Mouse (Mus musculus) liver, embryonic 13.5 days (tissue): ENCODE measurements around the gene Klf3. TPM values are rescaled to one million over a fixed set of nuclear protein-coding genes. Genes with fewer than 3 reads are reported as not detected.
"Not testable (repeated sequence)": the region's sequence is repeated elsewhere in the genome, so short reads cannot be mapped to it uniquely, and the experiment has no call there.

Experiments
- ATAC-seq: fragments of 200-750 bp; cut with Nextera tagmentation; 2 replicates; pipeline ENCODE4 v1.8.0; 2017; ENCODE audit warnings: low read depth, mild to moderate bottlenecking, moderate number of reproducible peaks, moderate library complexity
- DNase-seq: peaks from one replicate; pipeline ENCODE4 v3.0.0; 2022
- H3K27ac ChIP-seq: fragments of 300-500 bp; sonication (generic); 2 replicates; pipeline ENCODE4 v1.5.1; 2015; ENCODE audit warnings: moderate library complexity, mild to moderate bottlenecking, inconsistent platforms
- H3K27me3 ChIP-seq: fragments of 300-500 bp; sonication (generic); 2 replicates; pipeline ENCODE4 v1.6.1; 2015; ENCODE audit warnings: mild to moderate bottlenecking, inconsistent platforms
- H3K36me3 ChIP-seq: fragments of 300-500 bp; sonication (generic); 2 replicates; pipeline ENCODE4 v1.6.1; 2015; ENCODE audit warnings: mild to moderate bottlenecking, inconsistent platforms
- H3K4me1 ChIP-seq: fragments of 300-500 bp; sonication (generic); replicated peaks from 2 replicates; pipeline ENCODE4 v1.6.1; 2015; ENCODE audit warnings: inconsistent platforms
- H3K4me2 ChIP-seq: fragments of 300-500 bp; sonication (generic); 2 replicates; pipeline ENCODE4 v1.6.1; 2015; ENCODE audit warnings: inconsistent platforms, mild to moderate bottlenecking, moderate library complexity
- H3K4me3 ChIP-seq: fragments of 300-500 bp; sonication (generic); replicated peaks from 2 replicates; pipeline ENCODE4 v1.5.1; 2015; ENCODE audit warnings: mild to moderate bottlenecking, inconsistent platforms
- H3K9ac ChIP-seq: fragments of 300-500 bp; sonication (generic); 2 replicates; pipeline ENCODE4 v1.6.1; 2015; ENCODE audit warnings: mild to moderate bottlenecking, inconsistent platforms
- H3K9me3 ChIP-seq: fragments of 300-500 bp; sonication (generic); replicated peaks from 2 replicates; pipeline ENCODE4 v1.6.1; 2016; ENCODE audit warnings: inconsistent platforms
- WGBS: fragments of 180-500 bp; shearing (Covaris S2); methylation state at CpG from one replicate; pipeline ENCODE4 v1.1.7; 2015; ENCODE audit not compliant: insufficient replicate concordance; 5-methylcytosine and 5-hydroxymethylcytosine counted together
- polyA plus RNA-seq: library from polyadenylated mRNA; unstranded; fragments of >200 nt; fragmentation: Nextera tagmentation; extraction: Ambion mirVana; gene quantifications from 2 replicates; pipeline ENCODE4 v1.2.1, GENCODE M21; 2015

The Klf3 gene
- polyA plus RNA-seq, 1 experiment from 2014 or later, result 73.2 TPM

GRCm38 (mm10) chr5:64879241-64879640 lies 76.1 kb downstream of the Klf3 start:
- Histone ChIP-seq H3K4me1 (peaks cover 21% of the 10 kb centered on the region), H3K4me2 (no peak overlapping the region), H3K4me3 (no peak overlapping the region), H3K9ac (no peak overlapping the region), H3K27me3 (no peaks in the 10 kb centered on the region), H3K9me3 (no peaks in the 10 kb centered on the region), H3K36me3 (no peaks in the 10 kb centered on the region), H3K27ac (peak overlapping the region; percentile 54; the same call in 1 of the 2 replicates)
- ATAC-seq, result peak; percentile 53
- 40% methylated on average over 3 of the region's 3 CpGs for WGBS
- DNase-seq, result no peak

- H3K4me1 ChIP-seq, result peaks cover 24% of the 10 kb centered on the region
- H3K9ac ChIP-seq, H3K36me3 ChIP-seq, H3K27ac ChIP-seq, DNase-seq, H3K4me3 ChIP-seq, H3K4me2 ChIP-seq, H3K9me3 ChIP-seq, ATAC-seq, H3K27me3 ChIP-seq: not testable (repeated sequence)
- 83% methylated on average over 8 of the region's 10 CpGs for WGBS
Observed at GRCm38 (mm10) chr5:64881559-64881958, 78.4 kb downstream of the Klf3 start.

- not testable (repeated sequence) for H3K27me3 ChIP-seq, H3K27ac ChIP-seq, H3K9me3 ChIP-seq, DNase-seq, H3K4me3 ChIP-seq, ATAC-seq, H3K9ac ChIP-seq, H3K4me2 ChIP-seq, H3K36me3 ChIP-seq
- H3K4me1 ChIP-seq, result peaks cover 21% of the 10 kb centered on the region
- WGBS, result 69% methylated on average over 9 of the region's 11 CpGs
Observed at GRCm38 (mm10) chr5:64881976-64882375, 78.8 kb downstream of the Klf3 start.

Other genes with a start within 250 kb of the Klf3 start
- 0.71 and 0.95 TPM in 2 replicates for gene Tlr1, start 130.2 kb downstream of the Klf3 start, polyA plus RNA-seq
- gene Tlr6, start 156.7 kb downstream of the Klf3 start, polyA plus RNA-seq, result 0.37 and 0.40 TPM in 2 replicates
- 12.3 and 14.7 TPM in 2 replicates for gene Fam114a1, start 166.7 kb downstream of the Klf3 start, polyA plus RNA-seq